Mouse (Mus musculus) megakaryocyte progenitor cell, adult 5-6 weeks (primary cell): Measurements from ENCODE around the gene Sap18b. TPM values are rescaled to one million over a fixed set of nuclear protein-coding genes. Genes with fewer than 3 reads are reported as not detected.

Source experiments
- ATAC-seq: replicated peaks from 2 replicates; pipeline ENCODE4 v1.8.0; 2016; ENCODE audit warnings: mild to moderate bottlenecking, moderate TSS enrichment, inconsistent platforms; ENCODE audit not compliant: poor library complexity
- total RNA-seq, 2 experiments: library from RNA; stranded (forward) in 1 of 2; stranded (reverse) in 1 of 2; fragments of 157-497, 149-512 nt in 1 of 2; fragments of 200-1000 nt in 1 of 2; gene quantifications; 2 replicates each; pipeline versions ENCODE4 v1.2.3 to v1.2.4; 2015 to 2017

Gene Sap18b
- total RNA-seq, 2 experiments from 2014 or later: 160 to 314 TPM

- no peak for ATAC-seq
Measured at GRCm38 (mm10) chr8:95871690-95872089, 46.5 kb downstream of the Sap18b start.

- no peak for ATAC-seq
Measured at GRCm38 (mm10) chr8:95875270-95875669, 50.1 kb downstream of the Sap18b start.

Other genes starting within 250 kb of the Sap18b start
- not detected in 2 replicates for gene Prss54, start 249.0 kb upstream of the Sap18b start, total RNA-seq (2015)
- not detected in 2 replicates for gene Prss54, start 249.0 kb upstream of the Sap18b start, total RNA-seq (2017)
- gene Gins3, start 191.9 kb upstream of the Sap18b start, total RNA-seq (2015): 15.8 and 19.6 TPM in 2 replicates
- gene Gins3, start 191.9 kb upstream of the Sap18b start, total RNA-seq (2017): 21.8 and 24.3 TPM in 2 replicates
- gene Ndrg4, start 148.4 kb upstream of the Sap18b start, total RNA-seq (2015): not detected in 2 replicates
- gene Ndrg4, start 148.4 kb upstream of the Sap18b start, total RNA-seq (2017): not detected in 2 replicates
- 29.8 and 31.8 TPM in 2 replicates for gene Setd6, start 109.5 kb upstream of the Sap18b start, total RNA-seq (2015)
- gene Setd6, start 109.5 kb upstream of the Sap18b start, total RNA-seq (2017): 48.4 and 48.9 TPM in 2 replicates
- 210 and 287 TPM in 2 replicates for gene Cnot1, start 17.9 kb upstream of the Sap18b start, total RNA-seq (2015)
- 104 and 139 TPM in 2 replicates for gene Cnot1, start 17.9 kb upstream of the Sap18b start, total RNA-seq (2017)
- gene Slc38a7, start 28.2 kb downstream of the Sap18b start, total RNA-seq (2015): 6.4 and 6.8 TPM in 2 replicates
- gene Slc38a7, start 28.2 kb downstream of the Sap18b start, total RNA-seq (2017): 4.2 and 5.1 TPM in 2 replicates
- gene Got2, start 63.2 kb downstream of the Sap18b start, total RNA-seq (2015): 138 and 157 TPM in 2 replicates
- 116 and 132 TPM in 2 replicates for gene Got2, start 63.2 kb downstream of the Sap18b start, total RNA-seq (2017)